22 mouse cellular contexts compared by ENCODE assay signal in the genomic region with DNA sequence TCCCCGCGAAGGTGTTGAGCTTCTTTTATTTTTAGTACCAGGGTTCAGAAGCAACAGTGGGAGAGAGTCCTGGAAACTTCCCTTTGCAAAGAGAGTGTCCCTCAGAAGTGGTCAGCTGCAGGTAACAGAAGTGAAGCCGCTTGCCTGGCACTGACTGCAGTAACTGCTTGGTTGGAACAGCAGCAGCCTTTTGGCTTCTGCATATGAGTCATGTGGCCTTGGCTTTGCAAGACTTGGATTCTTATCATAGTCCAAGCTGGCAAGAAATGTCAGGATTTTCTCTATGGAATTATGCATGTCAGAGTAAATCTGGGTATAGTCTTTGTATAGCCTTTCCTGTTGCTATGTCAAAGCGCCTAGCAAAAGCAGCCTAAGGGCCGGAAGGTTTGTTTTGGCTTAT. TPM values are rescaled to one million over a fixed set of nuclear protein-coding genes. Genes with fewer than 3 reads are reported as not detected.
A peak's percentile ranks its signal among the peaks of the same experiment; 100 is the strongest.
DNase-seq lines count a peak whose midpoint lies in the region; ATAC-seq and TF ChIP-seq lines count a peak whose summit lies in the region.
"Had no signal": no experiment of that assay in that cellular context is flagged by ENCODE, and none has a peak within 500 bp of the region (broad histone marks: within the 10 kb centered on the region; RNA-seq: fewer than 3 reads in every experiment).

No protein-coding gene starts in this region.

- H3K4me1 ChIP-seq in heart, postnatal 0 days (ENCODE audit: control insufficient read depth, insufficient read depth), result peaks cover 7% of the 10 kb centered on the region

- peaks cover 25% of the 10 kb centered on the region for H3K27me3 ChIP-seq in heart, postnatal 0 days (ENCODE audit: control insufficient read depth, insufficient read depth, low read length)

- DNase-seq in adrenal gland, adult (ENCODE audit: inconsistent age in 2 of 2, low spot score in 1 of 2), result peak; percentile 68 to 86
- DNase-seq in adrenal gland, postnatal 4 days (ENCODE audit: low spot score in 2 of 2), result no peak
- no peak for DNase-seq in heart, postnatal 0 days (ENCODE audit: low spot score)
- no peak for DNase-seq in heart, postnatal 25 days (ENCODE audit: low spot score)
- DNase-seq in adrenal gland, postnatal 10 days, result peak; percentile 60
- no peak for DNase-seq in gastrocnemius, postnatal 25 days
- DNase-seq in frontal cortex, postnatal 14 days (ENCODE audit: low spot score in 2 of 2), result no peak
- DNase-seq: cerebellum, adult 2 months; heart, adult 2 months; kidney, adult 11 months; kidney, adult 9 months had no signal

- no peaks in the 10 kb centered on the region for H3K36me3 ChIP-seq in heart, postnatal 0 days (replicated peaks; ENCODE audit: control insufficient read depth, insufficient read depth, low read length)
- H3K36me3 ChIP-seq: embryonic facial prominence, embryonic 10.5 days; heart, embryonic 15.5 days; hindbrain, embryonic 13.5 days had no signal

- H3K27ac ChIP-seq in heart, postnatal 0 days (ENCODE audit: low read depth), result no peak overlapping the region
- H3K27ac ChIP-seq: embryonic facial prominence, embryonic 10.5 days; heart, adult 2 months; heart, embryonic 15.5 days; hindbrain, embryonic 13.5 days; hindbrain, postnatal 0 days had no signal

- H3K4me2 ChIP-seq in heart, postnatal 0 days (ENCODE audit: low read depth, low read length), result no peak overlapping the region
- H3K4me2 ChIP-seq: heart, embryonic 11.5 days; heart, embryonic 15.5 days; hindbrain, embryonic 13.5 days had no signal

- TF ChIP-seq CTCF in heart, postnatal 0 days (IDR thresholded peaks at IDR 0.05; ENCODE audit: low read depth), result no peak

- ATAC-seq in heart, postnatal 0 days (ENCODE audit: insufficient read depth, low read depth), result no peak
- no peak for ATAC-seq in megakaryocyte progenitor cell, adult 5-6 weeks (replicated peaks; ENCODE audit: poor library complexity)
- ATAC-seq: forebrain, embryonic 14.5 days; hindbrain, postnatal 0 days had no signal

- H3K9ac ChIP-seq in heart, postnatal 0 days (replicated peaks; ENCODE audit: low read depth, low read length), result 0 out of 2 replicates have a peak overlapping the region, but pooled peaks have one; percentile 10
- H3K9ac ChIP-seq: heart, embryonic 15.5 days; hindbrain, embryonic 13.5 days had no signal

- no peaks in the 10 kb centered on the region for H3K9me3 ChIP-seq in heart, postnatal 0 days (replicated peaks; ENCODE audit: control insufficient read depth, low read length)
- H3K9me3 ChIP-seq: embryonic facial prominence, embryonic 10.5 days; heart, embryonic 15.5 days; hindbrain, embryonic 13.5 days had no signal

- H3K4me3 ChIP-seq in heart, postnatal 0 days (ENCODE audit: low read depth, low read length), result no peak overlapping the region
- H3K4me3 ChIP-seq: embryonic facial prominence, embryonic 10.5 days; heart, adult 2 months; heart, embryonic 15.5 days; hindbrain, embryonic 13.5 days had no signal

- intact Hi-C loops in heart, postnatal 25 days (cut with DNase I), result no loop called here

- 62% methylated on average over 5 of the region's 5 CpGs for WGBS in heart, postnatal 0 days

- no peak for TF ChIP-seq EP300 in heart, postnatal 0 days (IDR thresholded peaks at IDR 0.05; ENCODE audit: low read depth)

RNA-seq across cellular contexts. Expression of a gene that starts 4.1 kb away (rescaled TPM):
- total RNA-seq in adrenal gland, postnatal 4 days (2021), result under 1 TPM; 0.23 to 0.25 TPM
- total RNA-seq in heart, postnatal 0 days (2014; rRNA removed; ENCODE audit: low replicate concordance), result not detected in 2 replicates
- polyA plus RNA-seq in heart, postnatal 0 days (2015; fragmentation: Nextera tagmentation; extraction: Ambion mirVana), result 0.08 TPM in 1 of 2 replicates, not detected in the other
- total RNA-seq in heart, postnatal 25 days (2021), result not detected
- total RNA-seq in adrenal gland, postnatal 10 days (2021), result not detected
- not detected in 2 replicates for total RNA-seq in megakaryocyte progenitor cell, adult 5-6 weeks (2015)
- not detected in 2 replicates for total RNA-seq in megakaryocyte progenitor cell, adult 5-6 weeks (2017)
- total RNA-seq in gastrocnemius, postnatal 25 days (2021), result not detected
- total RNA-seq: gastrocnemius, adult 8-10 months; heart, adult 2 months; hematopoietic stem cell, adult 5-6 weeks; MEL had no signal
- polyA plus RNA-seq: C2C12; embryonic facial prominence, embryonic 10.5 days; forebrain, embryonic 14.5 days; heart, adult 2 months; heart, embryonic 11.5 days; heart, embryonic 15.5 days had no signal

Comparison
In these comparisons a context has a peak if more than half of its experiments do, and no peak if none do; other contexts are left out.
1. DNase-seq: peak in adrenal gland, adult (2 of 2) and adrenal gland, postnatal 10 days (single experiment); none in adrenal gland, postnatal 4 days (0 of 2), heart, postnatal 0 days (single experiment), heart, postnatal 25 days (single experiment), gastrocnemius, postnatal 25 days (single experiment) and frontal cortex, postnatal 14 days (0 of 2).